ENCODE assay signal across 11 mouse cellular contexts in the genomic region with DNA sequence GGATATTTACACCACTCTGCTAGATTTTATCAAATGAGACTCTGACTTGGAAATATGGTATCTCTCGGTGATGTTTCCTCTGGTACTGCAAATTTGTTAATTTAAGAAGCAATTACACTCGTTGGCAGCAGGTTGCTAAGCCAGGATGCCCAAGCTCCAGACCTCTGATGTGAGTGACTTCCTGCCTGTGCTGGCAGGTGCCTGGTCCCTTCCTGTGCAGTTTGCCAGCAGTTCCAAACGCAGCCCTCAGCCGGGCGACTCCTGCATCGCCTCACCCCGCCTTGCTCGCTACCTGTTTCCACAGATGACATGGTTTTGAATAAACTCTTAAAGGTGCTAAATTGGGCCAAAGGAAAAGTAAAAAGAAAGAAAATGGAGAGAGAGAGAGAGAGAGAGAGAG. TPM values are rescaled to one million over a fixed set of nuclear protein-coding genes. Genes with fewer than 3 reads are reported as not detected.
A peak's percentile ranks its signal among the peaks of the same experiment; 100 is the strongest.
DNase-seq lines count a peak whose midpoint lies in the region; ATAC-seq and TF ChIP-seq lines count a peak whose summit lies in the region.
"Had no signal": no experiment of that assay in that cellular context is flagged by ENCODE, and none has a peak within 500 bp of the region (broad histone marks: within the 10 kb centered on the region; RNA-seq: fewer than 3 reads in every experiment).

No protein-coding gene starts in this region.

- peak overlapping the region; percentile 65 for H3K4me2 ChIP-seq in midbrain, embryonic 15.5 days

- DNase-seq in gastrocnemius, adult 2 months: peak; percentile 15
- DNase-seq in gastrocnemius, adult 8-10 months (ENCODE audit: low spot score in 2 of 2): no peak
- peak; percentile 10 for DNase-seq in CD4-positive, CD25-positive, alpha-beta regulatory T cell, adult 2 months (ENCODE audit: low read depth, low spot score)
- peak; percentile 94 for DNase-seq in cerebellum, adult 9-11 months
- no peak for DNase-seq in adrenal gland, adult (ENCODE audit: inconsistent age in 2 of 2, low spot score in 1 of 2)
- DNase-seq in yolk sac, embryonic 10.5 days (ENCODE audit: low spot score): no peak
- DNase-seq in ovary, postnatal 14 days (ENCODE audit: low spot score): no peak
- DNase-seq: kidney, postnatal 36 days; lung, postnatal 10 days had no signal

- TF ChIP-seq CTCF in gastrocnemius, adult 2 months (IDR thresholded peaks at IDR 0.05): no peak

- intact Hi-C loops in gastrocnemius, adult 2 months (cut with DNase I): loop anchor here (10.0 kb wide), 1 partner anchor 275 kb away; no protein-coding TSS in a partner anchor

- H3K4me1 ChIP-seq in midbrain, embryonic 15.5 days: peaks cover 20% of the 10 kb centered on the region
- H3K4me1 ChIP-seq: limb, embryonic 12.5 days had no signal

- H3K27ac ChIP-seq in gastrocnemius, adult 2 months: no peak overlapping the region
- H3K27ac ChIP-seq in midbrain, embryonic 15.5 days: peak overlapping the region; percentile 84
- H3K27ac ChIP-seq: limb, embryonic 12.5 days had no signal

- no peaks in the 10 kb centered on the region for H3K9me3 ChIP-seq in midbrain, embryonic 15.5 days
- H3K9me3 ChIP-seq: limb, embryonic 12.5 days had no signal

- H3K4me3 ChIP-seq in gastrocnemius, adult 2 months: no peak overlapping the region
- peak overlapping the region; percentile 47 for H3K4me3 ChIP-seq in midbrain, embryonic 15.5 days

- H3K9ac ChIP-seq in midbrain, embryonic 15.5 days: peak overlapping the region; percentile 25; the same call in 1 of the 2 replicates
- H3K9ac ChIP-seq: limb, embryonic 12.5 days had no signal

- no peaks in the 10 kb centered on the region for H3K27me3 ChIP-seq in midbrain, embryonic 15.5 days (replicated peaks)
- H3K27me3 ChIP-seq: limb, embryonic 12.5 days had no signal

- no peak for ATAC-seq in midbrain, embryonic 15.5 days (replicated peaks)

- 73% methylated on average over 8 of the region's 8 CpGs for WGBS in midbrain, embryonic 15.5 days

- no peaks in the 10 kb centered on the region for H3K36me3 ChIP-seq in midbrain, embryonic 15.5 days (replicated peaks)
- H3K36me3 ChIP-seq: limb, embryonic 12.5 days had no signal

RNA-seq across cellular contexts. Expression of gene Scn2a, which starts 49.0 kb away (rescaled TPM):
- under 1 TPM; 0.26 to 0.95 TPM for total RNA-seq in gastrocnemius, adult 2 months (2021)
- 1 to 10 TPM in 1 of 4 experiments, under 1 TPM in 3; 0.60 to 1.1 (median 0.65) TPM for total RNA-seq in gastrocnemius, adult 8-10 months (2022)
- polyA plus RNA-seq in midbrain, embryonic 15.5 days (2015; fragmentation: Nextera tagmentation; extraction: Ambion mirVana): 43.6 and 47.5 TPM in 2 replicates

Comparison
In these comparisons a context has a peak if more than half of its experiments do, and no peak if none do; other contexts are left out.
1. DNase-seq: peak in gastrocnemius, adult 2 months (single experiment), CD4-positive, CD25-positive, alpha-beta regulatory T cell, adult 2 months (single experiment) and cerebellum, adult 9-11 months (single experiment); none in gastrocnemius, adult 8-10 months (0 of 2), adrenal gland, adult (0 of 2), yolk sac, embryonic 10.5 days (single experiment) and ovary, postnatal 14 days (single experiment).